Comparison of ENCODE assay signal across 8 mouse cellular contexts in the genomic region with DNA sequence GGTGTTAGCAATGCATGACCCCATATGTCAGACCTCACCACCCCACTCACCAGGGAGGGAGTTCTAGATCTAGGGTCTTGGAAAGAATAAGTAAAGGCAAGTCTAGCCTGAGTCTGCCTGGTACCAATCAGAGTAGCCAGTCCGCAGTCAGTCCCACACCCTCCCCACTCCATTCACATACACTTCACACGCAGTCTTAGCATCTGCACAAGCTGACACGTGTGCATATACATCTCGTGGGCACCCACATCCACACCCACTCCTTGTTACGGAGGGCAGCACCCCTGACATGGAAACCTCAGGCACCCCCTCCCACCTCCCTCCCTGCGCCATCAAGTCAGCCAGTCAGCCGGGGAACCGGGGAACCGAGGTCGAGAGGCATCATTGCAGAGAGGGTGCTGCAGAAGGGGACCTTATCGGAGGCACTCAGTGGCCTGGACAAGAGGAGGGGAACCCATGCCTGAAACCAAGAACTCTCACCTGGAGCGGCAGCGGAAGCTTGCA. TPM values are rescaled to one million over a fixed set of nuclear protein-coding genes. Genes with fewer than 3 reads are reported as not detected.
DNase-seq lines count a peak whose midpoint lies in the region; ATAC-seq and TF ChIP-seq lines count a peak whose summit lies in the region.

No protein-coding gene starts in this region.

- 11% methylated on average over 13 of the region's 13 CpGs for WGBS in kidney, embryonic 15.5 days
- 10% methylated on average over 13 of the region's 13 CpGs for WGBS in hindbrain, postnatal 0 days
- WGBS in midbrain, embryonic 15.5 days, result 13% methylated on average over 13 of the region's 13 CpGs

- H3K4me2 ChIP-seq in kidney, embryonic 15.5 days, result peak overlapping the region; percentile 86
- H3K4me2 ChIP-seq in hindbrain, postnatal 0 days (ENCODE audit: low read depth, low read length), result peak overlapping the region; percentile 100
- H3K4me2 ChIP-seq in midbrain, embryonic 15.5 days, result peak overlapping the region; percentile 100

- H3K4me3 ChIP-seq in kidney, embryonic 15.5 days (replicated peaks), result peak overlapping the region; percentile 60
- peak overlapping the region; percentile 81 for H3K4me3 ChIP-seq in cortical plate, adult 2 months (ENCODE audit: insufficient read depth, low read length)
- H3K4me3 ChIP-seq in hindbrain, postnatal 0 days (ENCODE audit: low read length), result peak overlapping the region; percentile 51
- H3K4me3 ChIP-seq in midbrain, embryonic 15.5 days, result peak overlapping the region; percentile 50

- TF ChIP-seq POLR2A in cortical plate, adult 2 months (IDR thresholded peaks at IDR 0.05; ENCODE audit: extremely low read depth, insufficient read depth, low read length), result no peak

- H3K9ac ChIP-seq in kidney, embryonic 15.5 days, result peak overlapping the region; percentile 55
- peak overlapping the region; percentile 68 for H3K9ac ChIP-seq in hindbrain, postnatal 0 days (replicated peaks; ENCODE audit: low read length)
- peak overlapping the region; percentile 59 for H3K9ac ChIP-seq in midbrain, embryonic 15.5 days

- no peak for TF ChIP-seq CTCF in cortical plate, adult 2 months (IDR thresholded peaks at IDR 0.05; ENCODE audit: extremely low read depth, insufficient read depth, low read length)
- TF ChIP-seq CTCF in hindbrain, postnatal 0 days (IDR thresholded peaks at IDR 0.05; ENCODE audit: low read depth), result no peak

- ATAC-seq in kidney, embryonic 15.5 days (replicated peaks; ENCODE audit: low FRiP score), result no peak
- ATAC-seq in hindbrain, postnatal 0 days, result peak; percentile 22
- ATAC-seq in midbrain, embryonic 15.5 days (replicated peaks), result peak; percentile 61

- H3K27me3 ChIP-seq in kidney, embryonic 15.5 days, result no peaks in the 10 kb centered on the region
- no peaks in the 10 kb centered on the region for H3K27me3 ChIP-seq in hindbrain, postnatal 0 days (ENCODE audit: insufficient read depth, low read length)
- H3K27me3 ChIP-seq in midbrain, embryonic 15.5 days (replicated peaks), result no peaks in the 10 kb centered on the region

- intact Hi-C loops in left cerebral cortex, postnatal 4 days (cut with DNase I), result no loop called here

- peak overlapping the region; percentile 97 for H3K27ac ChIP-seq in kidney, embryonic 15.5 days
- peak overlapping the region; percentile 21; the same call in 1 of the 2 replicates for H3K27ac ChIP-seq in cortical plate, adult 2 months (ENCODE audit: insufficient read depth, low read length)
- peak overlapping the region; percentile 82; the same call in 1 of the 2 replicates for H3K27ac ChIP-seq in hindbrain, postnatal 0 days
- peak overlapping the region; percentile 80 for H3K27ac ChIP-seq in midbrain, embryonic 15.5 days

- H3K9me3 ChIP-seq in kidney, embryonic 15.5 days (replicated peaks), result no peaks in the 10 kb centered on the region
- H3K9me3 ChIP-seq in hindbrain, postnatal 0 days (ENCODE audit: low read length), result no peaks in the 10 kb centered on the region
- no peaks in the 10 kb centered on the region for H3K9me3 ChIP-seq in midbrain, embryonic 15.5 days

- DNase-seq in kidney, postnatal 4 days, result no peak
- no peak for DNase-seq in hindbrain, postnatal 0 days (ENCODE audit: low spot score)
- DNase-seq in cerebellum, adult 18-20 months, result no peak
- DNase-seq in left cerebral cortex, postnatal 4 days, result no peak
- DNase-seq in urinary bladder, postnatal 36 days (ENCODE audit: low spot score in 2 of 2), result no peak

- peaks cover 14% of the 10 kb centered on the region for H3K36me3 ChIP-seq in kidney, embryonic 15.5 days
- H3K36me3 ChIP-seq in hindbrain, postnatal 0 days (ENCODE audit: insufficient read depth, low read length), result no peaks in the 10 kb centered on the region; the same call in 1 of the 2 replicates
- H3K36me3 ChIP-seq in midbrain, embryonic 15.5 days (replicated peaks), result no peaks in the 10 kb centered on the region

- H3K4me1 ChIP-seq in kidney, embryonic 15.5 days, result peaks cover 67% of the 10 kb centered on the region
- H3K4me1 ChIP-seq in cortical plate, adult 2 months (ENCODE audit: control insufficient read depth, insufficient read depth, low read length), result peaks cover 9% of the 10 kb centered on the region; the same call in 1 of the 2 replicates
- H3K4me1 ChIP-seq in hindbrain, postnatal 0 days (ENCODE audit: insufficient read depth, low read length), result peaks cover 30% of the 10 kb centered on the region
- H3K4me1 ChIP-seq in midbrain, embryonic 15.5 days, result peaks cover 51% of the 10 kb centered on the region

RNA-seq across cellular contexts. Expression of gene Ampd2, which starts 1.6 kb away (rescaled TPM):
- polyA plus RNA-seq in kidney, embryonic 15.5 days (2015; fragmentation: Nextera tagmentation; extraction: Ambion mirVana), result 59.3 and 66.2 TPM in 2 replicates
- polyA plus RNA-seq in cortical plate, adult 2 months (2012; rRNA removed), result 76.3 and 76.8 TPM in 2 replicates
- total RNA-seq in hindbrain, postnatal 0 days (2014; rRNA removed), result 56.6 and 58.4 TPM in 2 replicates
- 40.3 and 43.2 TPM in 2 replicates for polyA plus RNA-seq in hindbrain, postnatal 0 days (2015; fragmentation: Nextera tagmentation; extraction: Ambion mirVana)
- polyA plus RNA-seq in midbrain, embryonic 15.5 days (2015; fragmentation: Nextera tagmentation; extraction: Ambion mirVana), result 67.9 and 76.2 TPM in 2 replicates
- 10 to 100 TPM; 65.3 to 75.4 TPM for total RNA-seq in left cerebral cortex, postnatal 4 days (2021)

RNA-seq across cellular contexts. Expression of gene Gnat2, which starts 7.8 kb away (rescaled TPM):
- 0.68 and 1.9 TPM in 2 replicates for polyA plus RNA-seq in kidney, embryonic 15.5 days (2015; fragmentation: Nextera tagmentation; extraction: Ambion mirVana)
- 0.15 TPM in 1 of 2 replicates, not detected in the other for polyA plus RNA-seq in cortical plate, adult 2 months (2012; rRNA removed)
- not detected in 2 replicates for total RNA-seq in hindbrain, postnatal 0 days (2014; rRNA removed)
- polyA plus RNA-seq in hindbrain, postnatal 0 days (2015; fragmentation: Nextera tagmentation; extraction: Ambion mirVana), result 0.10 and 0.25 TPM in 2 replicates
- polyA plus RNA-seq in midbrain, embryonic 15.5 days (2015; fragmentation: Nextera tagmentation; extraction: Ambion mirVana), result 0.28 and 0.38 TPM in 2 replicates
- under 1 TPM in 1 of 2 experiments, not detected in 1; 0.44 TPM for total RNA-seq in left cerebral cortex, postnatal 4 days (2021)

RNA-seq across cellular contexts. Expression of gene Gstm4, which starts 40.1 kb away (rescaled TPM):
- 15.9 and 18.8 TPM in 2 replicates for polyA plus RNA-seq in kidney, embryonic 15.5 days (2015; fragmentation: Nextera tagmentation; extraction: Ambion mirVana)
- 16.1 and 16.8 TPM in 2 replicates for polyA plus RNA-seq in cortical plate, adult 2 months (2012; rRNA removed)
- 6.7 and 6.9 TPM in 2 replicates for total RNA-seq in hindbrain, postnatal 0 days (2014; rRNA removed)
- 22.5 and 23.0 TPM in 2 replicates for polyA plus RNA-seq in hindbrain, postnatal 0 days (2015; fragmentation: Nextera tagmentation; extraction: Ambion mirVana)
- polyA plus RNA-seq in midbrain, embryonic 15.5 days (2015; fragmentation: Nextera tagmentation; extraction: Ambion mirVana), result 18.3 and 19.8 TPM in 2 replicates
- total RNA-seq in left cerebral cortex, postnatal 4 days (2021), result 10 to 100 TPM; 10.3 to 10.9 TPM

Comparison
In these comparisons a context has a peak if more than half of its experiments do, and no peak if none do; other contexts are left out.
1. H3K27ac ChIP-seq: peak in every context shown above with its lines; median percentile 97 in kidney, embryonic 15.5 days; 82 in hindbrain, postnatal 0 days; 80 in midbrain, embryonic 15.5 days; 21 in cortical plate, adult 2 months.